In genomic region chr9:50500974-50501501, GRCm38 (mm10) we compare ENCODE assay signal across 8 mouse cellular contexts. TPM values are rescaled to one million over a fixed set of nuclear protein-coding genes. Genes with fewer than 3 reads are reported as not detected.
DNase-seq lines count a peak whose midpoint lies in the region; ATAC-seq and TF ChIP-seq lines count a peak whose summit lies in the region.

No protein-coding gene starts in this region.

- WGBS in lung, embryonic 14.5 days = 17% methylated on average over 14 of the region's 14 CpGs
- WGBS in hindbrain, embryonic 11.5 days = 30% methylated on average over 14 of the region's 14 CpGs

- DNase-seq in lung, embryonic 14.5 days = peak; percentile 89
- DNase-seq in lung, postnatal 14 days = no peak
- DNase-seq in embryo, embryonic 11 days = peak; percentile 85
- peak; percentile 68 for DNase-seq in hindbrain, embryonic 11.5 days (ENCODE audit: low spot score)
- peak; percentile 29 for DNase-seq in telencephalon, adult 2 months (ENCODE audit: low read depth, low spot score)
- no peak for DNase-seq in urinary bladder, adult 18-20 months (ENCODE audit: low spot score in 2 of 2)
- DNase-seq in lung, adult 18-20 months = no peak

- peak; percentile 93 for ATAC-seq in lung, embryonic 14.5 days (ENCODE audit: insufficient read depth)
- ATAC-seq in hindbrain, embryonic 11.5 days (ENCODE audit: low FRiP score) = peak; percentile 75
- peak; percentile 65 for ATAC-seq in megakaryocyte progenitor cell, adult 5-6 weeks (replicated peaks; ENCODE audit: poor library complexity)

- 0 out of 2 replicates have a peak, but pooled peaks cover under 1% of the 10 kb centered on the region for H3K4me1 ChIP-seq in lung, embryonic 14.5 days (ENCODE audit: insufficient read depth)
- no peaks in the 10 kb centered on the region for H3K4me1 ChIP-seq in hindbrain, embryonic 11.5 days (replicated peaks; ENCODE audit: control insufficient read depth, insufficient read depth, low read length)

- no peak overlapping the region for H3K27ac ChIP-seq in lung, embryonic 14.5 days (ENCODE audit: low read depth)
- no peak overlapping the region for H3K27ac ChIP-seq in hindbrain, embryonic 11.5 days (ENCODE audit: low read depth, low read length)

- H3K9me3 ChIP-seq in lung, embryonic 14.5 days (ENCODE audit: low read depth, low read length) = no peaks in the 10 kb centered on the region
- no peaks in the 10 kb centered on the region for H3K9me3 ChIP-seq in hindbrain, embryonic 11.5 days (ENCODE audit: control insufficient read depth, low read length)

- peak overlapping the region; percentile 32 for H3K9ac ChIP-seq in lung, embryonic 14.5 days
- H3K9ac ChIP-seq in hindbrain, embryonic 11.5 days (ENCODE audit: low read depth, low read length) = peak overlapping the region; percentile 15; the same call in 1 of the 2 replicates

- no peak for TF ChIP-seq CTCF in lung, embryonic 14.5 days (IDR thresholded peaks at IDR 0.05; ENCODE audit: low read depth)

- no peaks in the 10 kb centered on the region for H3K36me3 ChIP-seq in lung, embryonic 14.5 days (ENCODE audit: insufficient read depth)
- no peaks in the 10 kb centered on the region for H3K36me3 ChIP-seq in hindbrain, embryonic 11.5 days (ENCODE audit: control insufficient read depth, insufficient read depth, low read length)

- no peaks in the 10 kb centered on the region for H3K27me3 ChIP-seq in lung, embryonic 14.5 days (ENCODE audit: insufficient read depth, low read length)
- H3K27me3 ChIP-seq in hindbrain, embryonic 11.5 days (ENCODE audit: control insufficient read depth, insufficient read depth, low read length) = no peaks in the 10 kb centered on the region

- H3K4me2 ChIP-seq in lung, embryonic 14.5 days = peak overlapping the region; percentile 54
- H3K4me2 ChIP-seq in hindbrain, embryonic 11.5 days (replicated peaks; ENCODE audit: low read depth, low read length) = peak overlapping the region; percentile 24

- peak overlapping the region; percentile 27 for H3K4me3 ChIP-seq in lung, embryonic 14.5 days (ENCODE audit: low read depth, low read length)
- peak overlapping the region; percentile 16 for H3K4me3 ChIP-seq in hindbrain, embryonic 11.5 days (ENCODE audit: low read depth, low read length)

RNA-seq across cellular contexts. Expression of gene Plet1, which starts 6.7 kb away (rescaled TPM):
- polyA plus RNA-seq in lung, embryonic 14.5 days (2014; fragmentation: Nextera tagmentation; extraction: Ambion mirVana) = 0.11 and 0.26 TPM in 2 replicates
- polyA plus RNA-seq in hindbrain, embryonic 11.5 days (2014; fragmentation: Nextera tagmentation; extraction: Ambion mirVana) = 0.59 and 0.68 TPM in 2 replicates
- 0.35 TPM in 1 of 2 replicates, not detected in the other for total RNA-seq in megakaryocyte progenitor cell, adult 5-6 weeks (2015)
- total RNA-seq in megakaryocyte progenitor cell, adult 5-6 weeks (2017) = 0.51 and 0.54 TPM in 2 replicates

RNA-seq across cellular contexts. Expression of gene Pts, which starts 27.5 kb away (rescaled TPM):
- polyA plus RNA-seq in lung, embryonic 14.5 days (2014; fragmentation: Nextera tagmentation; extraction: Ambion mirVana) = 61.1 and 61.3 TPM in 2 replicates
- 92.6 and 98.2 TPM in 2 replicates for polyA plus RNA-seq in hindbrain, embryonic 11.5 days (2014; fragmentation: Nextera tagmentation; extraction: Ambion mirVana)
- total RNA-seq in megakaryocyte progenitor cell, adult 5-6 weeks (2015) = 107 and 121 TPM in 2 replicates
- total RNA-seq in megakaryocyte progenitor cell, adult 5-6 weeks (2017) = 54.6 and 63.6 TPM in 2 replicates

RNA-seq across cellular contexts. Expression of gene Il18, which starts 53.6 kb away (rescaled TPM):
- 6.6 and 7.8 TPM in 2 replicates for polyA plus RNA-seq in lung, embryonic 14.5 days (2014; fragmentation: Nextera tagmentation; extraction: Ambion mirVana)
- 5.2 and 8.5 TPM in 2 replicates for polyA plus RNA-seq in hindbrain, embryonic 11.5 days (2014; fragmentation: Nextera tagmentation; extraction: Ambion mirVana)
- total RNA-seq in megakaryocyte progenitor cell, adult 5-6 weeks (2015) = 2.9 and 5.0 TPM in 2 replicates
- 0.37 and 1.5 TPM in 2 replicates for total RNA-seq in megakaryocyte progenitor cell, adult 5-6 weeks (2017)

RNA-seq across cellular contexts. Expression of gene Bco2, which starts 53.9 kb away (rescaled TPM):
- polyA plus RNA-seq in lung, embryonic 14.5 days (2014; fragmentation: Nextera tagmentation; extraction: Ambion mirVana) = 0.17 and 0.26 TPM in 2 replicates
- polyA plus RNA-seq in hindbrain, embryonic 11.5 days (2014; fragmentation: Nextera tagmentation; extraction: Ambion mirVana) = 0.14 and 0.20 TPM in 2 replicates
- total RNA-seq in megakaryocyte progenitor cell, adult 5-6 weeks (2015) = 0.35 and 1.2 TPM in 2 replicates
- 0.21 and 0.61 TPM in 2 replicates for total RNA-seq in megakaryocyte progenitor cell, adult 5-6 weeks (2017)

Comparison
In these comparisons a context has a peak if more than half of its experiments do, and no peak if none do; other contexts are left out.
1. DNase-seq: peak in lung, embryonic 14.5 days (single experiment), embryo, embryonic 11 days (single experiment), hindbrain, embryonic 11.5 days (single experiment) and telencephalon, adult 2 months (single experiment); none in lung, postnatal 14 days (single experiment), urinary bladder, adult 18-20 months (0 of 2) and lung, adult 18-20 months (0 of 2).
2. Peak in every context shown above with its lines, with median percentiles within 50 percentile points of each other: ATAC-seq.